Mouse (Mus musculus) thymus, adult 2 months (tissue): ENCODE measurements at regions not wholly inside any gene's neighbourhood (a gene's known extent, or its start where the extent isn't known, plus 50 kb on each side); places are given as distances from the start of the nearest gene placed in this dataset.

Experiments
- CTCF ChIP-seq: fragments of 200-500 bp; IDR thresholded peaks from 2 replicates; pipeline ENCODE4 v1.5.1; 2012; ENCODE audit warnings: mild to moderate bottlenecking, control low read depth, low read length, moderate library complexity, borderline replicate concordance; ENCODE audit not compliant: control insufficient read depth, poor library complexity, insufficient read depth; ENCODE audit errors: extremely low read depth
- POLR2A ChIP-seq: fragments of 200-500 bp; IDR thresholded peaks from 2 replicates; pipeline ENCODE4 v1.6.1; 2012; ENCODE audit warnings: mild to moderate bottlenecking, low read length, control low read depth, moderate library complexity; ENCODE audit not compliant: control insufficient read depth, poor library complexity, insufficient read depth; ENCODE audit errors: extremely low read depth

- no peak for TF ChIP-seq CTCF
- no peak for TF ChIP-seq POLR2A
These were observed 59.5 kb upstream of the Hhip start for GRCm38 (mm10) chr8:80117328-80117727.
